In the genomic region with DNA sequence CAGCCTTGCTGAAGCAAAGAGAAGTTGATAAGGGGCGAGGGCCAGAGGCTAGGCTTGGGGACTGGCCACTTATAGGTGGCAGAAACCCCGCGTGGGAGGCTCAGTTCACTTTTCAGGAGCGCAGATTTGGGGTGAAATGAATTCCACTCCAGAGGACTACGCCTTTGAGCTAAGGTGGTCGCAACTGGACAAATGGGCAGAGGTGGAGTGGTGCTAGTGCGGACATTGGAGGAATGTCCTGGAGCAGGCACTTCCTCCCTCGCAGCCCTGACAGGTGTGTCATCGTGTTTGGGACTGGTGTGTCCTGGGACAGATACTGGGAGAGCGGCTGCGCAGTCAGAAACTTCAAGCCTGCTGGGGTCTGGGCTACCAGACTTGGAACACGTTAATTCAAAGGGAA, we compare ENCODE assay signal across 7 mouse cellular contexts. TPM values are rescaled to one million over a fixed set of nuclear protein-coding genes. Genes with fewer than 3 reads are reported as not detected.
A peak's percentile ranks its signal among the peaks of the same experiment; 100 is the strongest.
DNase-seq lines count a peak whose midpoint lies in the region; ATAC-seq and TF ChIP-seq lines count a peak whose summit lies in the region.

No protein-coding gene starts in this region.

- no peaks in the 10 kb centered on the region for H3K36me3 ChIP-seq in liver, adult 2 months (ENCODE audit: control insufficient read depth, insufficient read depth, low read length)
- H3K36me3 ChIP-seq in heart, embryonic 13.5 days, result no peaks in the 10 kb centered on the region
- no peaks in the 10 kb centered on the region for H3K36me3 ChIP-seq in liver, embryonic 15.5 days (replicated peaks)

- H3K4me2 ChIP-seq in heart, embryonic 13.5 days, result peak overlapping the region; percentile 95
- peak overlapping the region; percentile 59; the same call in 1 of the 2 replicates for H3K4me2 ChIP-seq in liver, embryonic 15.5 days

- 0 out of 2 replicates have a peak, but pooled peaks cover 4% of the 10 kb centered on the region for H3K27me3 ChIP-seq in liver, adult 2 months (ENCODE audit: control insufficient read depth, insufficient read depth, low read length)
- 0 out of 2 replicates have a peak, but pooled peaks cover 4% of the 10 kb centered on the region for H3K27me3 ChIP-seq in heart, embryonic 13.5 days (replicated peaks)
- H3K27me3 ChIP-seq in liver, embryonic 15.5 days, result peaks cover 35% of the 10 kb centered on the region

- H3K9ac ChIP-seq in liver, adult 2 months (ENCODE audit: low read depth, low read length), result no peak overlapping the region
- H3K9ac ChIP-seq in heart, embryonic 13.5 days, result peak overlapping the region; percentile 81
- no peak overlapping the region for H3K9ac ChIP-seq in liver, embryonic 15.5 days

- no peak overlapping the region for H3K27ac ChIP-seq in liver, adult 2 months (replicated peaks; ENCODE audit: insufficient read depth, low read depth, low read length)
- no peak overlapping the region for H3K27ac ChIP-seq in heart, embryonic 13.5 days (replicated peaks)
- H3K27ac ChIP-seq in liver, embryonic 15.5 days (replicated peaks), result no peak overlapping the region

- TF ChIP-seq CTCF in liver, adult 2 months (IDR thresholded peaks at IDR 0.05; ENCODE audit: low read depth, low read length), result no peak

- no peaks in the 10 kb centered on the region for H3K9me3 ChIP-seq in heart, embryonic 13.5 days
- H3K9me3 ChIP-seq in liver, embryonic 15.5 days (replicated peaks), result no peaks in the 10 kb centered on the region

- H3K4me3 ChIP-seq in liver, adult 2 months (ENCODE audit: insufficient read depth, low read depth, low read length), result peak overlapping the region; percentile 50; the same call in 1 of the 2 replicates
- peak overlapping the region; percentile 70 for H3K4me3 ChIP-seq in heart, embryonic 13.5 days
- H3K4me3 ChIP-seq in liver, embryonic 15.5 days (replicated peaks), result peak overlapping the region; percentile 47; the same call in 1 of the 2 replicates

- TF ChIP-seq POLR2A in liver, adult 2 months (IDR thresholded peaks at IDR 0.05; ENCODE audit: extremely low read depth, insufficient read depth, low read length), result no peak

- H3K4me1 ChIP-seq in liver, adult 2 months (ENCODE audit: control insufficient read depth, insufficient read depth, low read length), result no peaks in the 10 kb centered on the region
- peaks cover 14% of the 10 kb centered on the region for H3K4me1 ChIP-seq in heart, embryonic 13.5 days
- H3K4me1 ChIP-seq in liver, embryonic 15.5 days (replicated peaks), result no peaks in the 10 kb centered on the region

- WGBS in liver, adult 2 months, result 7% methylated on average over 12 of the region's 12 CpGs
- WGBS in heart, embryonic 13.5 days, result 2% methylated on average over 12 of the region's 12 CpGs
- WGBS in liver, embryonic 15.5 days (ENCODE audit: insufficient replicate concordance), result 3% methylated on average over 12 of the region's 12 CpGs

- H3K79me2 ChIP-seq in liver, adult 2 months (ENCODE audit: control insufficient read depth, insufficient read depth, low read length), result no peaks in the 10 kb centered on the region

- ATAC-seq in heart, embryonic 13.5 days (ENCODE audit: extremely low read depth, insufficient number of reproducible peaks, low FRiP score, low TSS enrichment), result no peak
- ATAC-seq in liver, embryonic 15.5 days (ENCODE audit: insufficient read depth), result no peak

- DNase-seq in liver, adult 2 months (ENCODE audit: extremely low read depth, low read depth, low spot score), result no peak
- DNase-seq in liver, result no peak
- DNase-seq in cerebellum, postnatal 36 days, result peak; percentile 15 to 19
- no peak for DNase-seq in ovary, postnatal 36 days (ENCODE audit: low spot score)
- DNase-seq in urinary bladder, postnatal 4 days (ENCODE audit: low spot score in 2 of 2), result no peak

RNA-seq across cellular contexts. Expression of a gene that starts 0.9 kb away (rescaled TPM):
- 20.7 and 22.8 TPM in 2 replicates for total RNA-seq in liver, adult 2 months (2014; rRNA removed)
- 1.6 and 2.6 TPM in 2 replicates for polyA plus RNA-seq in liver, adult 2 months (2012; rRNA removed)
- polyA plus RNA-seq in heart, embryonic 13.5 days (2015; fragmentation: Nextera tagmentation; extraction: Ambion mirVana), result 6.0 and 6.8 TPM in 2 replicates
- 0.38 and 0.40 TPM in 2 replicates for polyA plus RNA-seq in liver, embryonic 15.5 days (2015; fragmentation: Nextera tagmentation; extraction: Ambion mirVana)

Comparison
In these comparisons a context has a peak if more than half of its experiments do, and no peak if none do; other contexts are left out.
1. DNase-seq: peak in cerebellum, postnatal 36 days (2 of 2); none in liver, adult 2 months (single experiment), liver (single experiment), ovary, postnatal 36 days (single experiment) and urinary bladder, postnatal 4 days (0 of 2).
2. Peak in every context shown above with its lines, with median percentiles within 50 percentile points of each other: H3K4me3 ChIP-seq.